Mouse (Mus musculus) kidney, embryonic 14.5 days (tissue): ENCODE measurements at regions not wholly inside any gene's neighbourhood (a gene's known extent, or its start where the extent isn't known, plus 50 kb on each side); places are given as distances from the start of the nearest gene placed in this dataset.

Experiments
- ATAC-seq: fragments of 200-750 bp; cut with Nextera tagmentation; 2 replicates; pipeline ENCODE4 v1.8.0; 2017; ENCODE audit warnings: moderate number of reproducible peaks, mild to moderate bottlenecking, moderate TSS enrichment, moderate library complexity; ENCODE audit not compliant: low FRiP score, low TSS enrichment
- H3K27ac ChIP-seq: fragments of 300-500 bp; sonication (generic); 2 replicates; pipeline ENCODE4 v1.5.1; 2014; ENCODE audit warnings: low read depth, mild to moderate bottlenecking, low read length, moderate library complexity, mixed read lengths
- H3K27me3 ChIP-seq: fragments of 300-500 bp; sonication (generic); 2 replicates; pipeline ENCODE4 v1.6.1; 2014; ENCODE audit warnings: mild to moderate bottlenecking, low read length; ENCODE audit not compliant: control insufficient read depth, insufficient read depth
- H3K36me3 ChIP-seq: fragments of 300-500 bp; sonication (generic); 2 replicates; pipeline ENCODE4 v1.6.1; 2014; ENCODE audit warnings: low read length, mixed read lengths; ENCODE audit not compliant: control insufficient read depth, insufficient read depth
- H3K4me1 ChIP-seq: fragments of 300-500 bp; sonication (generic); 2 replicates; pipeline ENCODE4 v1.6.1; 2014; ENCODE audit warnings: low read length, mixed read lengths; ENCODE audit not compliant: control insufficient read depth, insufficient read depth
- H3K4me2 ChIP-seq: fragments of 300-500 bp; sonication (generic); replicated peaks from 2 replicates; pipeline ENCODE4 v1.6.1; 2014; ENCODE audit warnings: low read depth, mild to moderate bottlenecking, low read length
- H3K4me3 ChIP-seq: fragments of 300-500 bp; sonication (generic); 2 replicates; pipeline ENCODE4 v1.5.1; 2014; ENCODE audit warnings: mild to moderate bottlenecking, low read length
- H3K9ac ChIP-seq: fragments of 300-500 bp; sonication (generic); 2 replicates; pipeline ENCODE4 v1.6.1; 2014; ENCODE audit warnings: low read depth, mild to moderate bottlenecking, low read length, moderate library complexity
- H3K9me3 ChIP-seq: fragments of 300-500 bp; sonication (generic); 2 replicates; pipeline ENCODE4 v1.6.1; 2016; ENCODE audit warnings: low read length; ENCODE audit not compliant: control insufficient read depth
- WGBS: fragments of 180-500 bp; shearing (Covaris S2); extraction: QIAGEN DNeasy Blood & Tissue Kit; methylation state at CpG from one replicate; pipeline ENCODE4 v1.1.7; 2014; 5-methylcytosine and 5-hydroxymethylcytosine counted together

DNA sequence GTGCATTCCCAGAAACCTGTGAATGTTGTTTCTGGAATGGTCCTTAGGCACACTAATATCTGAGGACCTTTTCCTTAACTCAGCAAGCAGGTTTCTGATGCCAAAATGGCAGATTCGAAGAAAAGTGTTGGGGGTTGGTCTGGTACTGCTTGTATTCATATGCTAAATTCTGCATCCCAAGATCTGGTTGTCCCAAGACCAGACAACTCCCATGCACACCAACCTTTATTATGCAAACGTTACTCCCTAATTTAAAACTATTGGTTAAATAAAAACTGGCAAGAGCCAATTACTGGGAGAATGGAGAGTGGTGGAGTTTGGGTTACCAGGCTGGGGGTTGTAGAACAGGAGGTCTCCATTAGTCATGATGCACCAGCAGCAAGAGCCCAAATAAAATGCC lies 129.0 kb upstream of the Tspan2 start:
- no peak overlapping the region for H3K27ac ChIP-seq

GRCm38 (mm10) chr3:102610970-102611369 lies 123.4 kb upstream of the Tspan2 start:
- 35% methylated on average over 5 of the region's 5 CpGs for WGBS

More for the DNA sequence above, 129.0 kb upstream of the Tspan2 start:
- Histone ChIP-seq H3K9ac (no peak overlapping the region), H3K9me3 (no peaks in the 10 kb centered on the region), H3K36me3 (no peaks in the 10 kb centered on the region), H3K4me3 (no peak overlapping the region), H3K4me1 (no peaks in the 10 kb centered on the region), H3K4me2 (no peak overlapping the region), H3K27me3 (no peaks in the 10 kb centered on the region)
- no peak for ATAC-seq
- 88% methylated on average over 2 of the region's 2 CpGs for WGBS

GRCm38 (mm10) chr3:102611398-102612366 lies 122.6 kb upstream of the Tspan2 start:
- H3K27ac ChIP-seq, result no peak overlapping the region
- H3K4me2 ChIP-seq, result no peak overlapping the region
- no peaks in the 10 kb centered on the region for H3K9me3 ChIP-seq
- no peak overlapping the region for H3K9ac ChIP-seq
- H3K4me3 ChIP-seq, result no peak overlapping the region
- H3K27me3 ChIP-seq, result no peaks in the 10 kb centered on the region
- 51% methylated on average over 18 of the region's 18 CpGs for WGBS
- H3K4me1 ChIP-seq, result no peaks in the 10 kb centered on the region; the same call in 1 of the 2 replicates
- no peak for ATAC-seq
- H3K36me3 ChIP-seq, result no peaks in the 10 kb centered on the region

More at GRCm38 (mm10) chr3:102610970-102611369, 123.4 kb upstream of the Tspan2 start:
- Histone ChIP-seq H3K27me3 (no peaks in the 10 kb centered on the region), H3K9me3 (no peaks in the 10 kb centered on the region), H3K4me3 (no peak overlapping the region), H3K4me2 (no peak overlapping the region), H3K9ac (no peak overlapping the region), H3K4me1 (no peaks in the 10 kb centered on the region; the same call in 1 of the 2 replicates), H3K27ac (no peak overlapping the region), H3K36me3 (no peaks in the 10 kb centered on the region)
- ATAC-seq, result no peak

GRCm38 (mm10) chr3:102619666-102620377 lies 114.5 kb upstream of the Tspan2 start:
- no peak overlapping the region for H3K4me2 ChIP-seq
- WGBS, result 72% methylated on average over 8 of the region's 8 CpGs
- no peak overlapping the region for H3K27ac ChIP-seq
- no peaks in the 10 kb centered on the region for H3K27me3 ChIP-seq
- no peak overlapping the region for H3K4me3 ChIP-seq
- no peaks in the 10 kb centered on the region for H3K36me3 ChIP-seq
- H3K4me1 ChIP-seq, result no peaks in the 10 kb centered on the region
- H3K9ac ChIP-seq, result no peak overlapping the region
- ATAC-seq, result no peak
- no peaks in the 10 kb centered on the region for H3K9me3 ChIP-seq

DNA sequence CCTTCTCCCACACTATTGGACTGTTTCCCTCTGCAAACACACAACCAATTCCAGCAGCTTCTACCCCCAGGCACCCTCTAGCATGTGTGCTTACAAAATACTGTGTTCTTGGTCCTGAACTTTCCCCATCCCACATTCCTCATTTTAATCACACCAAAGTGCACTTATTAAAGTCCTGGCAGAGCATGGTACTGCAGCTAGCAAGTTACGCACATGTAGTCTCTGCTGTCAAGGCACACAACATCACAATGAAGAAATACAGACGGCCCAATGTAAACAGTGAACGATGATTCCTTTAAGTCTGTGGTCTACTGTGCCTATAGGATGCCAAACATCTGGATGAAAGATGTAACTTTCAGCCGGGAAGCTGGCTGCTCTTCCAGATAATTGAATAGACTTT lies 98.3 kb upstream of the Tspan2 start:
- no peak for ATAC-seq
- whole genome bisulfite sequencing, result 64% methylated on average over 4 of the region's 4 CpGs
- no peak overlapping the region for H3K27ac ChIP-seq

DNA sequence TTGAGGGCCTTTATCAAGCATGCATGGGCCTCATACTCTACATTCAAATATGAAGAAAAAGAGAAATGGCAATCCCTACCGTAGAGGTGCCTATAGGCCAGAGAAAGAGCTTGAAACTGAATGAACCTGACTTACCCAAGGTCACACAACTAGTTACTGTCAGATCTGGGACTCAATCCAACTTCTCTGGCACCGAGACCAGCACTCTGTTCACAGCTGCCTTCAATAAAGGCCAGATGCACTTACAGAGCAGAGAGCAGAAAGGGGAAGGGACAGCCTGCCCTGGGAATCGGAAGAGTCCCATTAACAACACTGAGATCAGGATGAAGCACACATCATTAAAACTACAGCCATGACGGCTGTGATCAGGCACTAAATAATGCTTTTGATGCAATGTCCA lies 97.7 kb upstream of the Tspan2 start:
- Histone ChIP-seq H3K36me3 (no peaks in the 10 kb centered on the region), H3K4me3 (no peak overlapping the region), H3K27me3 (no peaks in the 10 kb centered on the region), H3K9me3 (no peaks in the 10 kb centered on the region), H3K4me1 (no peaks in the 10 kb centered on the region), H3K4me2 (no peak overlapping the region), H3K27ac (no peak overlapping the region), H3K9ac (no peak overlapping the region)
- no peak for ATAC-seq
- 70% methylated on average over 4 of the region's 4 CpGs for WGBS

More for the DNA sequence above, 98.3 kb upstream of the Tspan2 start:
- H3K4me1 ChIP-seq, result no peaks in the 10 kb centered on the region
- no peak overlapping the region for H3K9ac ChIP-seq
- H3K36me3 ChIP-seq, result no peaks in the 10 kb centered on the region
- H3K27me3 ChIP-seq, result no peaks in the 10 kb centered on the region
- no peak overlapping the region for H3K4me2 ChIP-seq
- no peak overlapping the region for H3K4me3 ChIP-seq
- no peaks in the 10 kb centered on the region for H3K9me3 ChIP-seq

DNA sequence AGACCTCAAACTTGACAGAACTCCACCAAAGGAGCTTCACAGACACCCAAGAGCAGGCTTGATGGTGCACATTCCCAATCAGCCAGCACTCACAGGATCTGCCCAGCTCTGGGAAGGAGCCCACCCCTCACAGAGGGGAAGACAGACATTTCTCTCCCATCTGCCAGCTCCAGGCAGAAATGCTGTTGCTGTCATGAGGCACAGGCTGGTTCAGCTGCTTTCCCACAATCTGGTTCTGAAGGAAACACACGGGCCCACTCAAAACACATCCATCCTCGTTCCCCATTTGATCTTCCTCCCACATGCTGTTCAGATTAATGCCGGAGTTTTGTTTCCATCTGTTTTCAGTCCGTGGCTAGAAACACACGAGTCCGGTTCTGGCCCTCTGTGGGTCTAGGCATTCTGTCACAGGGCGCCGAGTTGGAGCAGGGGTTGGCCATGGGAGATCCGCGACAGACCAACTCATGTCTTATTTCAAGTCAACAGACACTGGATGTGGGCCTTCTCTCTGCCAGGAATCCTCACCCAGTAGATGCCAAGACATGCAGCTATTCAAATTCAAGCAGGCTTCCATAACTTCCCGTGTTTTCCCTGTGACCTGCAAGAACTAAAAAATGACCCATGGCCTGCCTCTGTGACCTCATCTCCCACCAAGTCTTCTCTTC lies 89.9 kb upstream of the Tspan2 start:
- Histone ChIP-seq H3K27me3 (no peaks in the 10 kb centered on the region), H3K4me3 (no peak overlapping the region), H3K4me1 (no peaks in the 10 kb centered on the region), H3K9me3 (no peaks in the 10 kb centered on the region), H3K4me2 (no peak overlapping the region), H3K9ac (no peak overlapping the region), H3K27ac (no peak overlapping the region), H3K36me3 (no peaks in the 10 kb centered on the region)
- no peak for ATAC-seq
- WGBS, result 71% methylated on average over 11 of the region's 11 CpGs

- Histone ChIP-seq H3K27me3 (no peaks in the 10 kb centered on the region), H3K9me3 (no peaks in the 10 kb centered on the region), H3K4me1 (no peaks in the 10 kb centered on the region), H3K36me3 (no peaks in the 10 kb centered on the region), H3K4me3 (no peak overlapping the region), H3K4me2 (no peak overlapping the region), H3K27ac (no peak overlapping the region), H3K9ac (no peak overlapping the region)
- no peak for ATAC-seq
- 50% methylated on average over 4 of the region's 4 CpGs for WGBS
Measured at GRCm38 (mm10) chr3:102648450-102648849, 85.9 kb upstream of the Tspan2 start.
